Mouse (Mus musculus): ENCODE data around the gene Fads3. TPM values are rescaled to one million over a fixed set of nuclear protein-coding genes. Genes with fewer than 3 reads are reported as not detected.

Gene Fads3
- polyA plus RNA-seq, 1 experiment from 2014 or later = 38.2 TPM

GRCm38 (mm10) chr19:10033211-10033973 is 8.0 kb upstream of the Fads3 start:
- Histone ChIP-seq H3K36me3 (ENCODE audit: control insufficient read depth, insufficient read depth, low read length) (no peaks in the 10 kb centered on the region), H3K4me3 (ENCODE audit: low read depth, low read length) (no peak overlapping the region), H3K27ac (ENCODE audit: low read length) (no peak overlapping the region), H3K4me1 (ENCODE audit: control insufficient read depth, insufficient read depth, low read length) (no peaks in the 10 kb centered on the region), H3K9me3 (replicated peaks; ENCODE audit: control insufficient read depth, low read length, poor library complexity, severe bottlenecking) (no peaks in the 10 kb centered on the region), H3K4me2 (ENCODE audit: low read length) (no peak overlapping the region), H3K9ac (ENCODE audit: low read depth, low read length) (no peak overlapping the region), H3K27me3 (ENCODE audit: control insufficient read depth, insufficient read depth, low read depth, low read length) (no peaks in the 10 kb centered on the region)
- 33% methylated on average over 8 of the region's 8 CpGs for WGBS
- ATAC-seq = peak; percentile 56

GRCm38 (mm10) chr19:10034356-10034755 is 7.0 kb upstream of the Fads3 start:
- no peak for ATAC-seq
- Histone ChIP-seq H3K9me3 (replicated peaks; ENCODE audit: control insufficient read depth, low read length, poor library complexity, severe bottlenecking) (no peaks in the 10 kb centered on the region), H3K27me3 (ENCODE audit: control insufficient read depth, insufficient read depth, low read depth, low read length) (no peaks in the 10 kb centered on the region), H3K27ac (ENCODE audit: low read length) (no peak overlapping the region), H3K4me3 (ENCODE audit: low read depth, low read length) (no peak overlapping the region), H3K4me2 (ENCODE audit: low read length) (no peak overlapping the region), H3K4me1 (ENCODE audit: control insufficient read depth, insufficient read depth, low read length) (no peaks in the 10 kb centered on the region; the same call in 1 of the 2 replicates), H3K9ac (ENCODE audit: low read depth, low read length) (no peak overlapping the region), H3K36me3 (ENCODE audit: control insufficient read depth, insufficient read depth, low read length) (no peaks in the 10 kb centered on the region)
- WGBS = 66% methylated on average over 5 of the region's 5 CpGs

- H3K4me2 ChIP-seq (ENCODE audit: low read length) = no peak overlapping the region
- H3K27ac ChIP-seq (ENCODE audit: low read length) = no peak overlapping the region
- peak; percentile 27; the same call in 1 of the 2 replicates for ATAC-seq
- no peaks in the 10 kb centered on the region for H3K27me3 ChIP-seq (ENCODE audit: control insufficient read depth, insufficient read depth, low read depth, low read length)
- no peaks in the 10 kb centered on the region for H3K9me3 ChIP-seq (replicated peaks; ENCODE audit: control insufficient read depth, low read length, poor library complexity, severe bottlenecking)
- no peaks in the 10 kb centered on the region; the same call in 1 of the 2 replicates for H3K4me1 ChIP-seq (ENCODE audit: control insufficient read depth, insufficient read depth, low read length)
- H3K4me3 ChIP-seq (ENCODE audit: low read depth, low read length) = no peak overlapping the region
- WGBS = 62% methylated on average over 8 of the region's 8 CpGs
- H3K36me3 ChIP-seq (ENCODE audit: control insufficient read depth, insufficient read depth, low read length) = no peaks in the 10 kb centered on the region
- no peak overlapping the region for H3K9ac ChIP-seq (ENCODE audit: low read depth, low read length)
Observed at GRCm38 (mm10) chr19:10034785-10035447, 6.5 kb upstream of the Fads3 start.

- Histone ChIP-seq H3K27ac (ENCODE audit: low read length) (no peak overlapping the region), H3K36me3 (ENCODE audit: control insufficient read depth, insufficient read depth, low read length) (no peaks in the 10 kb centered on the region), H3K9ac (ENCODE audit: low read depth, low read length) (no peak overlapping the region), H3K4me2 (ENCODE audit: low read length) (no peak overlapping the region), H3K4me3 (ENCODE audit: low read depth, low read length) (no peak overlapping the region), H3K4me1 (ENCODE audit: control insufficient read depth, insufficient read depth, low read length) (peaks cover 6% of the 10 kb centered on the region; the same call in 1 of the 2 replicates), H3K27me3 (ENCODE audit: control insufficient read depth, insufficient read depth, low read depth, low read length) (no peaks in the 10 kb centered on the region), H3K9me3 (replicated peaks; ENCODE audit: control insufficient read depth, low read length, poor library complexity, severe bottlenecking) (no peaks in the 10 kb centered on the region)
- no peak for ATAC-seq
- 58% methylated on average over 2 of the region's 2 CpGs for WGBS
Observed at GRCm38 (mm10) chr19:10037534-10037933, 3.8 kb upstream of the Fads3 start.

- Histone ChIP-seq H3K4me1 (ENCODE audit: control insufficient read depth, insufficient read depth, low read length) (peaks cover 13% of the 10 kb centered on the region), H3K36me3 (ENCODE audit: control insufficient read depth, insufficient read depth, low read length) (no peaks in the 10 kb centered on the region), H3K9me3 (replicated peaks; ENCODE audit: control insufficient read depth, low read length, poor library complexity, severe bottlenecking) (no peaks in the 10 kb centered on the region), H3K4me3 (ENCODE audit: low read depth, low read length) (no peak overlapping the region), H3K9ac (ENCODE audit: low read depth, low read length) (no peak overlapping the region), H3K27me3 (ENCODE audit: control insufficient read depth, insufficient read depth, low read depth, low read length) (no peaks in the 10 kb centered on the region), H3K27ac (ENCODE audit: low read length) (no peak overlapping the region), H3K4me2 (ENCODE audit: low read length) (no peak overlapping the region)
- WGBS = 80% methylated on average over 3 of the region's 3 CpGs
- ATAC-seq = no peak
Observed at GRCm38 (mm10) chr19:10038364-10038763, 3.0 kb upstream of the Fads3 start.

GRCm38 (mm10) chr19:10038910-10039309 is 2.5 kb upstream of the Fads3 start:
- Histone ChIP-seq H3K27ac (ENCODE audit: low read length) (no peak overlapping the region), H3K4me3 (ENCODE audit: low read depth, low read length) (no peak overlapping the region), H3K36me3 (ENCODE audit: control insufficient read depth, insufficient read depth, low read length) (no peaks in the 10 kb centered on the region), H3K27me3 (ENCODE audit: control insufficient read depth, insufficient read depth, low read depth, low read length) (no peaks in the 10 kb centered on the region), H3K4me1 (ENCODE audit: control insufficient read depth, insufficient read depth, low read length) (peaks cover 16% of the 10 kb centered on the region), H3K9me3 (replicated peaks; ENCODE audit: control insufficient read depth, low read length, poor library complexity, severe bottlenecking) (no peaks in the 10 kb centered on the region), H3K4me2 (ENCODE audit: low read length) (no peak overlapping the region), H3K9ac (ENCODE audit: low read depth, low read length) (no peak overlapping the region)
- ATAC-seq = no peak
- 15% methylated on average over 3 of the region's 3 CpGs for WGBS

- Histone ChIP-seq H3K36me3 (ENCODE audit: control insufficient read depth, insufficient read depth, low read length) (no peaks in the 10 kb centered on the region), H3K9ac (ENCODE audit: low read depth, low read length) (no peak overlapping the region), H3K9me3 (replicated peaks; ENCODE audit: control insufficient read depth, low read length, poor library complexity, severe bottlenecking) (no peaks in the 10 kb centered on the region), H3K4me3 (ENCODE audit: low read depth, low read length) (no peak overlapping the region), H3K4me2 (ENCODE audit: low read length) (no peak overlapping the region), H3K27me3 (ENCODE audit: control insufficient read depth, insufficient read depth, low read depth, low read length) (no peaks in the 10 kb centered on the region), H3K4me1 (ENCODE audit: control insufficient read depth, insufficient read depth, low read length) (peaks cover 16% of the 10 kb centered on the region), H3K27ac (ENCODE audit: low read length) (no peak overlapping the region)
- 86% methylated on average over 2 of the region's 2 CpGs for WGBS
- no peak for ATAC-seq
Observed at GRCm38 (mm10) chr19:10039615-10040014, 1.8 kb upstream of the Fads3 start.

GRCm38 (mm10) chr19:10040866-10041387 is 442 bp upstream of the Fads3 start:
- ATAC-seq = peak; percentile 40
- H3K9me3 ChIP-seq (replicated peaks; ENCODE audit: control insufficient read depth, low read length, poor library complexity, severe bottlenecking) = no peaks in the 10 kb centered on the region
- peak overlapping the region; percentile 65 for H3K27ac ChIP-seq (ENCODE audit: low read length)
- no peaks in the 10 kb centered on the region for H3K36me3 ChIP-seq (ENCODE audit: control insufficient read depth, insufficient read depth, low read length)
- H3K4me2 ChIP-seq (ENCODE audit: low read length) = peak overlapping the region; percentile 75
- peaks cover 16% of the 10 kb centered on the region for H3K4me1 ChIP-seq (ENCODE audit: control insufficient read depth, insufficient read depth, low read length)
- 2% methylated on average over 17 of the region's 20 CpGs for WGBS
- H3K27me3 ChIP-seq (ENCODE audit: control insufficient read depth, insufficient read depth, low read depth, low read length) = no peaks in the 10 kb centered on the region
- H3K9ac ChIP-seq (ENCODE audit: low read depth, low read length) = peak overlapping the region; percentile 90
- peak overlapping the region; percentile 73 for H3K4me3 ChIP-seq (ENCODE audit: low read depth, low read length)

GRCm38 (mm10) chr19:10042232-10042631 is 863 bp downstream of the Fads3 start:
- no peaks in the 10 kb centered on the region for H3K36me3 ChIP-seq (ENCODE audit: control insufficient read depth, insufficient read depth, low read length)
- WGBS = 52% methylated on average over 6 of the region's 6 CpGs
- peak overlapping the region; percentile 73 for H3K4me3 ChIP-seq (ENCODE audit: low read depth, low read length)
- H3K27ac ChIP-seq (ENCODE audit: low read length) = peak overlapping the region; percentile 65; the same call in 1 of the 2 replicates
- ATAC-seq = peak; percentile 46
- H3K4me2 ChIP-seq (ENCODE audit: low read length) = peak overlapping the region; percentile 75
- no peaks in the 10 kb centered on the region for H3K27me3 ChIP-seq (ENCODE audit: control insufficient read depth, insufficient read depth, low read depth, low read length)
- no peaks in the 10 kb centered on the region for H3K9me3 ChIP-seq (replicated peaks; ENCODE audit: control insufficient read depth, low read length, poor library complexity, severe bottlenecking)
- H3K4me1 ChIP-seq (ENCODE audit: control insufficient read depth, insufficient read depth, low read length) = peaks cover 16% of the 10 kb centered on the region
- H3K9ac ChIP-seq (ENCODE audit: low read depth, low read length) = peak overlapping the region; percentile 90

Measured in midbrain, embryonic 16.5 days (tissue).